Mouse (Mus musculus): ENCODE results near the gene Slitrk4.

Gene Slitrk4

GRCm38 (mm10) chrX:64276290-64277125 lies at the start of gene Slitrk4:
Slitrk4 (minus strand) TSS chrX:64276996.
- DNase-seq = no peak

- no peak for DNase-seq
Measured at GRCm38 (mm10) chrX:64319501-64319900, 42.7 kb upstream of the Slitrk4 start.

- DNase-seq = no peak
Measured at GRCm38 (mm10) chrX:64277991-64278301, 1.1 kb upstream of the Slitrk4 start.

- DNase-seq = no peak
Measured at GRCm38 (mm10) chrX:64277126-64277990, 562 bp upstream of the Slitrk4 start.

GRCm38 (mm10) chrX:64275501-64276289 lies 1.1 kb downstream of the Slitrk4 start:
- no peak for DNase-seq

GRCm38 (mm10) chrX:64263481-64263880 lies 13.3 kb downstream of the Slitrk4 start:
- no peak for DNase-seq

All from liver (tissue).